Mouse (Mus musculus): ENCODE data around the gene Coasy. TPM values are rescaled to one million over a fixed set of nuclear protein-coding genes. Genes with fewer than 3 reads are reported as not detected.

Coasy gene
- 0.65 and 0.87 TPM in 2 replicates for polyA plus RNA-seq (2012)

GRCm38 (mm10) chr11:101082208-101083082 lies at the start of gene Coasy:
Gene Coasy, plus strand, starts transcription at chr11:101082565.
- H3K4me3 ChIP-seq (replicated peaks) = peak within 1 kb of the TSS; percentile 80
- TF ChIP-seq TAL1 (IDR thresholded peaks at IDR 0.05; ENCODE audit: low read length) = no peak
- TF ChIP-seq GATA1 (IDR thresholded peaks at IDR 0.05; ENCODE audit: low read length) = no peak
- peaks cover 48% of the 10 kb centered on the region for H3K27me3 ChIP-seq (ENCODE audit: control insufficient read depth)
- peaks cover 62% of the 10 kb centered on the region for H3K4me1 ChIP-seq (ENCODE audit: control insufficient read depth)
- H3K9me3 ChIP-seq (ENCODE audit: control insufficient read depth, low read length) = peaks cover 9% of the 10 kb centered on the region; the same call in 1 of the 2 replicates
- peaks cover 21% of the 10 kb centered on the region for H3K36me3 ChIP-seq (ENCODE audit: control insufficient read depth)

DNA sequence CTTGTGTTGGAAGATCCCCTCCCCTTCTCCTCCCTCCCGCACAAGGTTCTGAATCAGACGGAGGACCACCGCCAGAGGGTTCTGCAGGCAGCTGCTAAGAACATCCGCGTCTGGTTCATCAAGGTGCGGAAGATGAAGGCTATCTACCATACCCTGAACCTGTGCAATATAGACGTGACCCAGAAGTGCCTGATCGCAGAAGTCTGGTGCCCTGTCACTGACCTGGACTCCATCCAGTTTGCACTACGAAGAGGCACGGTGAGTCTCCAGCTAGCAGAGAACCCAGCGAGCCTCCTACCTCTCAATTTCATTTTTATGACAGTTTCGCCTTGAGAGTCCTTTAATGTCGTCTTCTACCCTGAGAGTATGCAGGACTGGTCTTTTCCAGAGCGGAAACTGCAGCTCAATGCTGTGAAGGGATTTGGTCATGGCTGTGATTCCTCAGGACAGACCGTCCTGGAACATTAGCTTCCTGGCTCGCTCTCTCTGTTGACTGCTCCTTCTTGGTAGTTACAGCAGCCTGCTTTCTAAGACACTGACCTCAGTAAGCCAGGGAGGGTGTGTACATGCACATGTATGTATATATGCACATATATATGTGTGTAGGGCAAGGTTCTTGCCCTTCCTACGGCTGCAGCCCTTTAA lies 48.4 kb upstream of the Coasy start:
- H3K4me1 ChIP-seq (ENCODE audit: control insufficient read depth) = no peaks in the 10 kb centered on the region
- peaks cover 99% of the 10 kb centered on the region for H3K36me3 ChIP-seq (ENCODE audit: control insufficient read depth)
- no peaks in the 10 kb centered on the region for H3K9me3 ChIP-seq (ENCODE audit: control insufficient read depth, low read length)
- H3K4me3 ChIP-seq (replicated peaks) = no peak overlapping the region
- H3K27me3 ChIP-seq (ENCODE audit: control insufficient read depth) = no peaks in the 10 kb centered on the region
- TF ChIP-seq GATA1 (IDR thresholded peaks at IDR 0.05; ENCODE audit: low read length) = no peak
- no peak for TF ChIP-seq TAL1 (IDR thresholded peaks at IDR 0.05; ENCODE audit: low read length)

DNA sequence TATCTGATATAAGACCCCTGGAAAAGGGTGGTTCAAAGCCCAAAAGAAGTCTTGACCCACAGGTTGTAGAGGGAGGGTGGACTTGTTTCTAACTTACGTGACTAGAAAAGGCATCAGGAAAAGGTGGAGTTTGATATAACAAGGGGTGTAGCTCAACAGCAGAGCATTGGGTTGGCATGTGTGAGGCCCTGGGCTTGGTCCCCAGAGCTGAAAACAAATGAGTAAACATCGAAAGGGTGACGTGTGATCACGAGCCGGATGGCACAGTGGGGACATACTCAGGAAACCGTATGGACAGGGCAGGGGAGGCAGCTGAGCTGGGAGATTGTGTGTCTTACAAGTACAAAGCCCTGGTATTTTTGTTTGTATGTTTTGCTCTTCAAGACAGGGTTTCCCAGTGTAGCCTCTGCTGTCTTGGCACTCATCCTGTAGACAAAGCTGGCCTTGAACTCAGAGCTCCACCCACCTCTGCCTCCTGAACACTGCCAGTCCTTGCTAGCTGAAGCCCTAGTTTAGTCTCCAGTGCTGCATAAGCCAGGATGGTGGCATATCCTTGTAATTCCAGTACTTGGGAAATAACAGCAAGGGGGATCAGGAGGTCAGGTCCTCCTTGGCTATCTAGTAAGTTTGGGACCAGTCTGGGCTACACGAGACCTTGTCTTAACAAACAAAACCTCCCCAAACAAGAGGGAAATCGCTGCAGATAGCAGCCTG lies 47.6 kb upstream of the Coasy start:
- TF ChIP-seq TAL1 (IDR thresholded peaks at IDR 0.05; ENCODE audit: low read length) (no peak), GATA1 (IDR thresholded peaks at IDR 0.05; ENCODE audit: low read length) (no peak)
- Histone ChIP-seq H3K27me3 (ENCODE audit: control insufficient read depth) (no peaks in the 10 kb centered on the region), H3K4me3 (replicated peaks) (no peak overlapping the region), H3K36me3 (ENCODE audit: control insufficient read depth) (peaks cover 99% of the 10 kb centered on the region), H3K4me1 (ENCODE audit: control insufficient read depth) (no peaks in the 10 kb centered on the region), H3K9me3 (ENCODE audit: control insufficient read depth, low read length) (no peaks in the 10 kb centered on the region)

GRCm38 (mm10) chr11:101035328-101035695 lies 47.1 kb upstream of the Coasy start:
- H3K4me1 ChIP-seq (ENCODE audit: control insufficient read depth) = no peaks in the 10 kb centered on the region
- peaks cover 99% of the 10 kb centered on the region for H3K36me3 ChIP-seq (ENCODE audit: control insufficient read depth)
- no peaks in the 10 kb centered on the region for H3K9me3 ChIP-seq (ENCODE audit: control insufficient read depth, low read length)
- no peaks in the 10 kb centered on the region for H3K27me3 ChIP-seq (ENCODE audit: control insufficient read depth)
- no peak overlapping the region for H3K4me3 ChIP-seq (replicated peaks)
- TF ChIP-seq TAL1 (IDR thresholded peaks at IDR 0.05; ENCODE audit: low read length) (no peak), GATA1 (IDR thresholded peaks at IDR 0.05; ENCODE audit: low read length) (no peak)

GRCm38 (mm10) chr11:101037795-101038194 lies 44.6 kb upstream of the Coasy start:
- Histone ChIP-seq H3K36me3 (ENCODE audit: control insufficient read depth) (peaks cover 99% of the 10 kb centered on the region), H3K4me1 (ENCODE audit: control insufficient read depth) (no peaks in the 10 kb centered on the region), H3K27me3 (ENCODE audit: control insufficient read depth) (no peaks in the 10 kb centered on the region), H3K9me3 (ENCODE audit: control insufficient read depth, low read length) (no peaks in the 10 kb centered on the region), H3K4me3 (replicated peaks) (no peak overlapping the region)
- TF ChIP-seq TAL1 (IDR thresholded peaks at IDR 0.05; ENCODE audit: low read length) (no peak), GATA1 (IDR thresholded peaks at IDR 0.05; ENCODE audit: low read length) (no peak)

- H3K27me3 ChIP-seq (ENCODE audit: control insufficient read depth) = no peaks in the 10 kb centered on the region
- peaks cover 100% of the 10 kb centered on the region for H3K36me3 ChIP-seq (ENCODE audit: control insufficient read depth)
- TF ChIP-seq GATA1 (IDR thresholded peaks at IDR 0.05; ENCODE audit: low read length) = no peak
- no peak for TF ChIP-seq TAL1 (IDR thresholded peaks at IDR 0.05; ENCODE audit: low read length)
- no peaks in the 10 kb centered on the region for H3K9me3 ChIP-seq (ENCODE audit: control insufficient read depth, low read length)
- H3K4me1 ChIP-seq (ENCODE audit: control insufficient read depth) = no peaks in the 10 kb centered on the region; the same call in 1 of the 2 replicates
- H3K4me3 ChIP-seq (replicated peaks) = no peak overlapping the region
Measured at GRCm38 (mm10) chr11:101045826-101046225, 36.5 kb upstream of the Coasy start.

- TF ChIP-seq TAL1 (IDR thresholded peaks at IDR 0.05; ENCODE audit: low read length) = no peak
- TF ChIP-seq GATA1 (IDR thresholded peaks at IDR 0.05; ENCODE audit: low read length) = no peak
- H3K4me1 ChIP-seq (ENCODE audit: control insufficient read depth) = no peaks in the 10 kb centered on the region; the same call in 1 of the 2 replicates
- H3K36me3 ChIP-seq (ENCODE audit: control insufficient read depth) = peaks cover 100% of the 10 kb centered on the region
Measured at GRCm38 (mm10) chr11:101046440-101046839, 35.9 kb upstream of the Coasy start.

DNA sequence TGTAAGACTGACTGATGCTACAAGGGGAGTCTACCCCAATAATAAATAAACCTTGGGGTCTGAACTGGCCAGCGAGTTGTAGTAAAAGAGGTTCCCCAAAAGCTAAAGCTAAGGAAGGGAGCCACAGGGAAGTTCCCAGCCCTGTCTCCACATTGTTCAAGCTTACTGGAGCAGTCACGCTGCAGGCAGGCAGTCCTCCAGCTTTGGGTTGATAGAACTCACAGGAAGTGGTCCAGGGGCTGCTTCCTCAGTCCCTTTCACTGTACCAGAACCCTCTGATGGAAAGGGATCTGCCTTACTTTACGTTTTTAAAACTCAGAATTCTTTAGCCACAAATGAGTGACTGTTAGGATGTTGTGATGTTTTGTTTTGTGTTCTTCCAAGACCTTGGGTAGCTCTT lies 34.9 kb upstream of the Coasy start:
- Histone ChIP-seq H3K9me3 (ENCODE audit: control insufficient read depth, low read length) (no peaks in the 10 kb centered on the region), H3K4me3 (replicated peaks) (no peak overlapping the region), H3K27me3 (ENCODE audit: control insufficient read depth) (no peaks in the 10 kb centered on the region), H3K4me1 (ENCODE audit: control insufficient read depth) (no peaks in the 10 kb centered on the region; the same call in none of the 2 replicates), H3K36me3 (ENCODE audit: control insufficient read depth) (peaks cover 100% of the 10 kb centered on the region)
- TF ChIP-seq TAL1 (IDR thresholded peaks at IDR 0.05; ENCODE audit: low read length) (no peak), GATA1 (IDR thresholded peaks at IDR 0.05; ENCODE audit: low read length) (no peak)

More at GRCm38 (mm10) chr11:101046440-101046839, 35.9 kb upstream of the Coasy start:
- Histone ChIP-seq H3K9me3 (ENCODE audit: control insufficient read depth, low read length) (no peaks in the 10 kb centered on the region), H3K27me3 (ENCODE audit: control insufficient read depth) (no peaks in the 10 kb centered on the region), H3K4me3 (replicated peaks) (no peak overlapping the region)

GRCm38 (mm10) chr11:101050359-101050758 lies 32.0 kb upstream of the Coasy start:
- peaks cover 12% of the 10 kb centered on the region for H3K9me3 ChIP-seq (ENCODE audit: control insufficient read depth, low read length)
- peaks cover 6% of the 10 kb centered on the region for H3K4me1 ChIP-seq (ENCODE audit: control insufficient read depth)
- H3K36me3 ChIP-seq (ENCODE audit: control insufficient read depth) = peaks cover 100% of the 10 kb centered on the region
- H3K27me3 ChIP-seq (ENCODE audit: control insufficient read depth) = no peaks in the 10 kb centered on the region
- TF ChIP-seq TAL1 (IDR thresholded peaks at IDR 0.05; ENCODE audit: low read length) = no peak
- TF ChIP-seq GATA1 (IDR thresholded peaks at IDR 0.05; ENCODE audit: low read length) = no peak
- no peak overlapping the region for H3K4me3 ChIP-seq (replicated peaks)

Data from erythroblast, embryonic 14.5 days (primary cell).